Mouse (Mus musculus) splenic B cell, adult 2 months (primary cell): ENCODE data around the gene Scpep1.
"Not testable (repeated sequence)": the region's sequence is repeated elsewhere in the genome, so short reads cannot be mapped to it uniquely, and the experiment has no call there.

Source experiments
- DNase-seq: peaks from one replicate; pipeline ENCODE4 v3.0.0-alpha.2; 2011; ENCODE audit warnings: low read depth, low spot score
- H3K27me3 ChIP-seq: 2 replicates; pipeline ENCODE4 v1.6.1; 2012; ENCODE audit warnings: mild to moderate bottlenecking, low read length, moderate library complexity, mixed read lengths; ENCODE audit not compliant: control insufficient read depth, poor library complexity, insufficient read depth, severe bottlenecking
- H3K36me3 ChIP-seq: 2 replicates; pipeline ENCODE4 v1.6.1; 2012; ENCODE audit warnings: mild to moderate bottlenecking, low read length, moderate library complexity, mixed read lengths; ENCODE audit not compliant: control insufficient read depth, poor library complexity, insufficient read depth, severe bottlenecking

Gene Scpep1

GRCm38 (mm10) chr11:88955217-88955969, at the start of gene Scpep1:
Scpep1 (minus strand) TSS chr11:88955465.
- no peaks in the 10 kb centered on the region for H3K36me3 ChIP-seq
- peak; percentile 99 for DNase-seq
- no peaks in the 10 kb centered on the region for H3K27me3 ChIP-seq

- no peak for DNase-seq
- no peaks in the 10 kb centered on the region for H3K27me3 ChIP-seq
- H3K36me3 ChIP-seq: peaks cover 4% of the 10 kb centered on the region
These were observed 48.5 kb upstream of the Scpep1 start for GRCm38 (mm10) chr11:89003726-89004125.

GRCm38 (mm10) chr11:89003078-89003477, 47.8 kb upstream of the Scpep1 start:
- no peak for DNase-seq
- no peaks in the 10 kb centered on the region for H3K27me3 ChIP-seq
- peaks cover 2% of the 10 kb centered on the region for H3K36me3 ChIP-seq

- no peak for DNase-seq
- peaks cover 2% of the 10 kb centered on the region for H3K36me3 ChIP-seq
- no peaks in the 10 kb centered on the region for H3K27me3 ChIP-seq
These were observed 47.4 kb upstream of the Scpep1 start for GRCm38 (mm10) chr11:89002621-89003020.

GRCm38 (mm10) chr11:89002068-89002467, 46.8 kb upstream of the Scpep1 start:
- H3K27me3 ChIP-seq: no peaks in the 10 kb centered on the region
- no peak for DNase-seq

GRCm38 (mm10) chr11:89001569-89001968, 46.3 kb upstream of the Scpep1 start:
- no peak for DNase-seq
- Histone ChIP-seq H3K36me3 (peaks cover 2% of the 10 kb centered on the region), H3K27me3 (no peaks in the 10 kb centered on the region)

More at GRCm38 (mm10) chr11:89002068-89002467, 46.8 kb upstream of the Scpep1 start:
- H3K36me3 ChIP-seq: peaks cover 2% of the 10 kb centered on the region

GRCm38 (mm10) chr11:89000527-89000819, 45.2 kb upstream of the Scpep1 start:
- DNase-seq: no peak
- no peaks in the 10 kb centered on the region for H3K27me3 ChIP-seq
- peaks cover 2% of the 10 kb centered on the region for H3K36me3 ChIP-seq

GRCm38 (mm10) chr11:88999723-89000526, 44.7 kb upstream of the Scpep1 start:
- no peak for DNase-seq

GRCm38 (mm10) chr11:88998974-88999722, 43.9 kb upstream of the Scpep1 start, which contains the start of gene Trim25:
Trim25 (plus strand) TSS chr11:88999376.
- peaks cover 2% of the 10 kb centered on the region; the same call in 1 of the 2 replicates for H3K36me3 ChIP-seq
- DNase-seq: peak; percentile 98
- H3K27me3 ChIP-seq: no peaks in the 10 kb centered on the region

More at GRCm38 (mm10) chr11:88999723-89000526, 44.7 kb upstream of the Scpep1 start:
- Histone ChIP-seq H3K36me3 (peaks cover 2% of the 10 kb centered on the region; the same call in 1 of the 2 replicates), H3K27me3 (no peaks in the 10 kb centered on the region)

GRCm38 (mm10) chr11:88998406-88998805, 43.1 kb upstream of the Scpep1 start:
- DNase-seq: no peak
- Histone ChIP-seq H3K36me3 (0 out of 2 replicates have a peak, but pooled peaks cover 2% of the 10 kb centered on the region), H3K27me3 (no peaks in the 10 kb centered on the region)

- not testable (repeated sequence) for H3K36me3 ChIP-seq, DNase-seq, H3K27me3 ChIP-seq
These were observed 42.1 kb upstream of the Scpep1 start for GRCm38 (mm10) chr11:88997343-88997742.

- Histone ChIP-seq H3K27me3 (no peaks in the 10 kb centered on the region), H3K36me3 (no peaks in the 10 kb centered on the region)
- no peak for DNase-seq
These were observed 41.2 kb upstream of the Scpep1 start for GRCm38 (mm10) chr11:88996427-88996826.

- Histone ChIP-seq H3K27me3 (no peaks in the 10 kb centered on the region), H3K36me3 (no peaks in the 10 kb centered on the region)
- DNase-seq: no peak
These were observed 40.4 kb upstream of the Scpep1 start for GRCm38 (mm10) chr11:88995616-88996015.

GRCm38 (mm10) chr11:88994492-88994891, 39.2 kb upstream of the Scpep1 start:
- Histone ChIP-seq H3K36me3 (no peaks in the 10 kb centered on the region), H3K27me3 (no peaks in the 10 kb centered on the region)
- no peak for DNase-seq
